Mouse (Mus musculus) MEL (cell line): ENCODE results near the gene Ccdc138. TPM values are rescaled to one million over a fixed set of nuclear protein-coding genes. Genes with fewer than 3 reads are reported as not detected.

Source experiments
- DNase-seq: peaks from one replicate; pipeline ENCODE4 v3.0.0; 2011; ENCODE audit warnings: low read depth, low spot score
- H3K27ac ChIP-seq: 2 replicates; pipeline ENCODE4 v1.5.1; 2012; ENCODE audit warnings: low read depth, mild to moderate bottlenecking, control low read depth, low read length, moderate library complexity; ENCODE audit not compliant: control insufficient read depth
- H3K27me3 ChIP-seq, 2 experiments: fragments of 150-350 bp in 1 of 2; sonication (generic) in 1 of 2; 2 replicates each; pipeline ENCODE4 v1.6.1; 2012; ENCODE audit warnings: low read length in 2 of 2, mild to moderate bottlenecking in 2 of 2, improper control_type of control experiment in 1 of 2, moderate library complexity in 1 of 2; ENCODE audit not compliant: insufficient read depth in 2 of 2, control insufficient read depth in 1 of 2
- H3K36me3 ChIP-seq, 2 experiments: 2 replicates each; pipeline ENCODE4 v1.6.1; 2012 to 2014; ENCODE audit warnings: low read length in 2 of 2, improper control_type of control experiment in 1 of 2, inconsistent platforms in 1 of 2, mild to moderate bottlenecking in 1 of 2; ENCODE audit not compliant: insufficient read depth in 2 of 2, control insufficient read depth in 1 of 2
- H3K4me1 ChIP-seq, 2 experiments: fragments of 150-350 bp in 1 of 2; sonication (generic) in 1 of 2; 2 replicates each; pipeline ENCODE4 v1.6.1; 2012; ENCODE audit warnings: low read length in 2 of 2, improper control_type of control experiment in 1 of 2, mild to moderate bottlenecking in 1 of 2; ENCODE audit not compliant: insufficient read depth in 2 of 2, control insufficient read depth in 1 of 2
- H3K4me3 ChIP-seq, 2 experiments: fragments of 150-350 bp in 1 of 2; sonication (generic) in 1 of 2; 2 replicates each; pipeline ENCODE4 v1.5.1; 2012; ENCODE audit warnings: low read depth in 2 of 2, low read length in 2 of 2, mild to moderate bottlenecking in 2 of 2, moderate library complexity in 2 of 2, control low read depth in 1 of 2, improper control_type of control experiment in 1 of 2; ENCODE audit not compliant: control insufficient read depth in 1 of 2, insufficient read depth in 1 of 2
- H3K79me2 ChIP-seq: 2 replicates; pipeline ENCODE4 v1.6.1; 2012; ENCODE audit warnings: mild to moderate bottlenecking, low read length, moderate library complexity; ENCODE audit not compliant: control insufficient read depth, poor library complexity, insufficient read depth
- H3K9ac ChIP-seq: 2 replicates; pipeline ENCODE4 v1.6.1; 2012; ENCODE audit warnings: low read depth, mild to moderate bottlenecking, control low read depth, low read length, moderate library complexity; ENCODE audit not compliant: control insufficient read depth, poor library complexity, severe bottlenecking
- H3K9me3 ChIP-seq: fragments of 150-350 bp; sonication (generic); replicated peaks from 2 replicates; pipeline ENCODE4 v1.6.1; 2012; ENCODE audit warnings: mild to moderate bottlenecking, low read length, improper control_type of control experiment, moderate library complexity; ENCODE audit not compliant: insufficient read depth
- BHLHE40 ChIP-seq: IDR thresholded peaks from 2 replicates; pipeline ENCODE4 v1.6.1; 2012; ENCODE audit warnings: low read depth, mild to moderate bottlenecking, inconsistent platforms, low read length, improper control_type of control experiment, borderline replicate concordance
- CHD2 ChIP-seq: IDR thresholded peaks from 2 replicates; pipeline ENCODE4 v1.6.1; 2011; ENCODE audit warnings: low read length, improper control_type of control experiment
- CTCF ChIP-seq, 3 experiments: IDR thresholded peaks in 2 of 3; conservative IDR thresholded peaks in 1 of 3; 2 replicates each; pipeline ENCODE4 v1.5.1; 2011 to 2012; ENCODE audit warnings: low read length in 3 of 3, low read depth in 2 of 3, mild to moderate bottlenecking in 2 of 3, improper control_type of control experiment in 1 of 3, inconsistent platforms in 1 of 3, mixed read lengths in 1 of 3, moderate library complexity in 1 of 3; ENCODE audit not compliant: control insufficient read depth in 1 of 3, insufficient read depth in 1 of 3, poor library complexity in 1 of 3, severe bottlenecking in 1 of 3
- E2F4 ChIP-seq: IDR thresholded peaks from 2 replicates; pipeline ENCODE4 v1.6.1; 2011; ENCODE audit warnings: low read depth, low read length, improper control_type of control experiment, borderline replicate concordance
- ETS1 ChIP-seq: IDR thresholded peaks from 2 replicates; pipeline ENCODE4 v1.6.1; 2012; ENCODE audit warnings: low read depth, mild to moderate bottlenecking, inconsistent platforms, low read length, improper control_type of control experiment, moderate library complexity
- JUND ChIP-seq: IDR thresholded peaks from 2 replicates; pipeline ENCODE4 v1.6.1; 2011; ENCODE audit warnings: low read depth, mild to moderate bottlenecking, improper control_type of control experiment, low read length
- MAX ChIP-seq: IDR thresholded peaks from 2 replicates; pipeline ENCODE4 v1.6.1; 2011; ENCODE audit warnings: low read length, improper control_type of control experiment
- MAZ ChIP-seq: IDR thresholded peaks from 2 replicates; pipeline ENCODE4 v1.6.1; 2012; ENCODE audit warnings: low read depth, mild to moderate bottlenecking, inconsistent platforms, low read length, improper control_type of control experiment
- MXI1 ChIP-seq: IDR thresholded peaks from 2 replicates; pipeline ENCODE4 v1.6.1; 2011; ENCODE audit warnings: mild to moderate bottlenecking, low read depth, low read length, improper control_type of control experiment
- MYB ChIP-seq: IDR thresholded peaks from 2 replicates; pipeline ENCODE4 v1.6.1; 2011; ENCODE audit warnings: mild to moderate bottlenecking, low read depth, low read length, improper control_type of control experiment
- NELFE ChIP-seq: IDR thresholded peaks from 2 replicates; pipeline ENCODE4 v1.6.1; 2011; ENCODE audit warnings: low read depth, low read length, improper control_type of control experiment
- POLR2AphosphoS2 ChIP-seq: IDR thresholded peaks from 2 replicates; pipeline ENCODE4 v1.6.1; 2011; ENCODE audit warnings: low read length, improper control_type of control experiment
- RAD21 ChIP-seq: IDR thresholded peaks from 2 replicates; pipeline ENCODE4 v1.6.1; 2011; ENCODE audit warnings: mild to moderate bottlenecking, low read depth, low read length, improper control_type of control experiment
- UBTF ChIP-seq: IDR thresholded peaks from 2 replicates; pipeline ENCODE4 v1.6.1; 2012; ENCODE audit warnings: low read depth, mild to moderate bottlenecking, inconsistent platforms, low read length, improper control_type of control experiment, moderate library complexity, borderline replicate concordance; ENCODE audit not compliant: insufficient read depth
- ZC3H11A ChIP-seq: IDR thresholded peaks from 2 replicates; pipeline ENCODE4 v1.6.1; 2012; ENCODE audit warnings: low read depth, mild to moderate bottlenecking, inconsistent platforms, low read length, improper control_type of control experiment
- ZMIZ1 ChIP-seq: IDR thresholded peaks from 2 replicates; pipeline ENCODE4 v1.6.1; 2012; ENCODE audit warnings: low read depth, mild to moderate bottlenecking, inconsistent platforms, low read length, improper control_type of control experiment, moderate library complexity
- ZNF384 ChIP-seq: IDR thresholded peaks from 2 replicates; pipeline ENCODE4 v1.6.1; 2012; ENCODE audit warnings: low read depth, mild to moderate bottlenecking, inconsistent platforms, low read length, improper control_type of control experiment
- polyA plus RNA-seq, 2 experiments: library from polyadenylated mRNA; stranded (reverse) in 1 of 2; unstranded in 1 of 2; fragments of >175 nt in 1 of 2; fragments of >200 nt in 1 of 2; gene quantifications; 2 replicates each; pipeline versions ENCODE4 v1.2.1 to v1.2.4; 2012; ENCODE audit warnings: low replicate concordance in 2 of 2, low read depth in 1 of 2; ENCODE audit not compliant: insufficient read length in 2 of 2, insufficient read depth in 1 of 2, missing spikeins in 1 of 2
- total RNA-seq: library from RNA; depleted of rRNA; stranded (reverse); fragments of 300-350 nt; gene quantifications from 2 replicates; pipeline ENCODE4 v1.2.3, GENCODE M21; 2012

The Ccdc138 gene
- total and polyA plus RNA-seq, 3 experiments = 1.2 to 1.3 TPM; not detected in 1

- Histone ChIP-seq H3K27me3 (no peaks in the 10 kb centered on the region), H3K27ac (no peak overlapping the region), H3K4me3 (no peak overlapping the region), H3K36me3 (no peaks in the 10 kb centered on the region), H3K4me1 (no peaks in the 10 kb centered on the region), H3K79me2 (no peaks in the 10 kb centered on the region), H3K9me3 (no peaks in the 10 kb centered on the region), H3K9ac (no peak overlapping the region)
- no peak for DNase-seq
- TF ChIP-seq POLR2AphosphoS2 (no peak), MYB (no peak), MAX (no peak)
These were observed 120.9 kb downstream of the Ccdc138 start for GRCm38 (mm10) chr10:58618501-58619216.

GRCm38 (mm10) chr10:58619266-58619665, 121.5 kb downstream of the Ccdc138 start:
- no peak for DNase-seq
- Histone ChIP-seq H3K9ac (no peak overlapping the region), H3K36me3 (no peaks in the 10 kb centered on the region), H3K79me2 (no peaks in the 10 kb centered on the region), H3K4me1 (no peaks in the 10 kb centered on the region), H3K27ac (no peak overlapping the region), H3K27me3 (no peaks in the 10 kb centered on the region), H3K4me3 (no peak overlapping the region), H3K9me3 (no peaks in the 10 kb centered on the region)
- TF ChIP-seq RAD21 = no peak
- TF ChIP-seq ZC3H11A = no peak
- TF ChIP-seq ETS1 = no peak
- no peak for TF ChIP-seq BHLHE40
- no peak for TF ChIP-seq MAX
- no peak for TF ChIP-seq NELFE
- no peak for TF ChIP-seq CHD2
- no peak for TF ChIP-seq UBTF
- TF ChIP-seq ZMIZ1 = no peak
- no peak for TF ChIP-seq MAZ
- no peak for TF ChIP-seq MXI1
- TF ChIP-seq ZNF384 = no peak
- no peak for TF ChIP-seq CTCF (IDR thresholded peaks at IDR 0.05 in 2 of 3, conservative IDR thresholded peaks at IDR 0.05 in 1 of 3; ENCODE audit: control insufficient read depth in 1 of 3, insufficient read depth in 1 of 3, low read depth in 2 of 3, low read length in 3 of 3, poor library complexity in 1 of 3, severe bottlenecking in 1 of 3)
- no peak for TF ChIP-seq JUND
- no peak for TF ChIP-seq E2F4
- TF ChIP-seq MYB = no peak
